Mouse (Mus musculus): Measurements from ENCODE around the gene Hrasls5.

The Hrasls5 gene

DNA sequence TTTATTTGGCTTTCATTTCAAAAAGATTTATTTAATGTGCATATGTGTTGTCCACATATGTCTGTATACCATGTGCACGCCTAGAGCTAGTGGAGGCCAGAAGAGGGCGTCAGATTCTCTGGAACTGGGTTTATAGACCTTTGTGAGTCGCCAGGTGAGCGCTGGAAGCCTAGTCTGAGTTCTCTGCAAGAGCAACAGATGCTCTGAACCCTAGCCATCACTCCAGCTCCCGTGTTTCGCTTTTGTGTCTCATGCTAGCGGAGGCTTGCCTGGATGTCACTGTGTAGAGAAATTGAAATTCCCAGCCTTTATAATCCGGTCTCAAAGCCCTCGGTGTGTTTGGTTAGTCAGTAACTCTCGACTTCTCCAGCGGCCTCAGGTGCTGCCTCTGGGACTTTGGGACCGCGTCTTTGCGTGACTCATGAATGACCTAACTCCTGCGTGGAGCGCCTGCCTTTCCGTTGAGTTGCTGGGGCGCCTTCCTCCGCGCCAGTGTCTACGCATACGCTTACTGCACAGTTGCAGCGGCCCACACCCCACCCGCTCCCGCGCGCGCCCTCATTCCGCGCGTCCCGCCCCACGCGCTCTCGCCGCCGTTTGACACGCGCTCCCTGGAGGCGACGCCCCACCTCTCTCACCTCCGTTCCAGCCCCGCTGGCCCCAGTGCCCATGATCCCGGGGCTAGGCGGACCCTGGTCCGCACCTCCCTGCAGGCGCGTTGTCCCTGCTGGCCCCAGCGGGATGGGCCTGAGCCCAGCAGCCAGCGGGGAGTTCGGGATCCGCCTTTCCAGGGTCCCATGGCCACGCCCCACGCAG is at the start of gene Hrasls5:
TSS of gene Hrasls5 (plus strand) at position 600 of the 816 bp plus-strand sequence.
- no peak for DNase-seq

GRCm38 (mm10) chr19:7562601-7563129 is 49.7 kb upstream of the Hrasls5 start:
- no peak for DNase-seq

- no peak for DNase-seq
Measured at GRCm38 (mm10) chr19:7563676-7564075, 48.7 kb upstream of the Hrasls5 start.

DNA sequence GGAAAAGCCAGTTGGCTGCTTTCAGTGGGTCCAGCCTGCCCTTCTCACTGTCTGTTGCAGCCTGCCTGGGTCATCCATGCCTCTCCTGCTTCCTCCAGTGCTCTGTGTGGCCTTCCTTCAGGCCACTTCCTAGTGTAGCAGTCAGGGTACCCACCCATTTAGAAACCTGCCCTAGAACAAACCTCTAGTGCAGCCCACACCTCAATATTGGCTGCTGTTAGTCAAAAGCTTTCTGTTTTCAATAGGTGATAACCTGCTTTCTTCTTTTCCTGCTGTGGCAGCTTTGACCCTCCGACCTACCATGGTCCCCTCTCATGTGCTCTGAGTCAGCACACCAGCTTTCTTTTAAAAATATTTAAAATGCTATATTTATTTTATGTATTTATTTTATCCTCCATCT is 47.9 kb upstream of the Hrasls5 start:
- no peak for DNase-seq

- no peak for DNase-seq
Measured at GRCm38 (mm10) chr19:7566826-7567225, 45.5 kb upstream of the Hrasls5 start.

DNA sequence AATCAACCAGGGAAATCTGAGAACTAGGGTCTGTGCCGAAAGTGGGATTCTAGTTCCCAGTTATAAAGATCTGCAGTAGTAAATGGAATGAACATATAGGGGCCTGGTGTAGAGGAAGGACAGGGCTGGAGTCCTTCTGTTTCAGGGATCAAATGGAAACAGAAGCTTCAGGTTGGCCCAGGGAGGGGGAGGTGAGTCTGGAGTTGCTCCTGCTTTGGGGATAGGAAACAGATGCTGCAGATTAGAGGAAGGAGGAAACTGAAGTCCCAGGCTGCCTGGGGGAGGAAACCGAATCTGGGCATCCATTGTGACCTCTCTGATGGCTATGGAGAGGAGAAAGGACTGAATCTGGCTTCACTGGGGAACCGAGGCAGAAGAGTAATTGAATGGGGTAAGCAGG is 44.0 kb upstream of the Hrasls5 start:
- DNase-seq: no peak

DNA sequence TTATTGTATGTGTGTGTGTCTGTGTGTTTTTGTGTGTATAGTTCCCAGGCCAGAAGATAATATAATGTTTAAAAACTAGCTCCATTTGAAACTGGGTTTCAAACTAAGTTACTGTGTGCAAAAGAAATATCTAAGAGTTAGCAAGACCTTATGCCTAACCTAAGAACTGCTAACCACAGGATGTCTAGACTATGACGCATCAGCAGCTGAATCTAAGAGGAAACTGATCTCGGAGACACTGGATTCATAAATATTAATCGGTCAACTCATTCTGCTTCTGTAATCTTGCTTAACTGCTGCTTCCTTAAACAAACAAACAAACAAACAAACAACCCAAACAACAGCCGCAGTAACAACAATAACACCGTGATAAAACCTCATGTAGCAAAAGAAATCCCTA is 42.7 kb upstream of the Hrasls5 start:
- no peak for DNase-seq

- no peak for DNase-seq
Measured at GRCm38 (mm10) chr19:7576180-7576579, 36.2 kb upstream of the Hrasls5 start.

GRCm38 (mm10) chr19:7577710-7578109 is 34.6 kb upstream of the Hrasls5 start:
- DNase-seq: no peak

DNA sequence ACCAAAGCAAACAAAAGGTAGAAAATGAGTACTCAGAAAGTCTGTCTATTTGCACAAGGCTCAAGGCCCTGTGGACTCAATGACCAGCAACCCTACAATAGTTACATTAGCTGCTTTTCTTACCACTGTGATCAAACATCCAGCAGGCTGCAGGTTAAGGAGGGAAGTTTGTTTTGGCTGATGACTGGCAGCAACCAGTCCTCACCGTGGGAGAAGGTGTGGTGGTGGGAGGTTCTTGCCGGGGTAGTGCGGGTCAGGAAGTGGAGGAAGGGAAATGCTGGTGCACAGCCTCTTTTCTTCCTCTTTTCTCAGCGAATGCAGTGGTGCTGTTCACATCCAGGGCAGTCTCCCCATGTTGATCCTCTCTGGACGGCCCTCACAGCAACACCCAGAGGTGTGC is 31.3 kb upstream of the Hrasls5 start:
- no peak for DNase-seq

GRCm38 (mm10) chr19:7583101-7583500 is 29.2 kb upstream of the Hrasls5 start:
- DNase-seq: no peak

GRCm38 (mm10) chr19:7583599-7583998 is 28.7 kb upstream of the Hrasls5 start:
- no peak for DNase-seq

GRCm38 (mm10) chr19:7585279-7585678 is 27.1 kb upstream of the Hrasls5 start:
- DNase-seq: no peak

DNA sequence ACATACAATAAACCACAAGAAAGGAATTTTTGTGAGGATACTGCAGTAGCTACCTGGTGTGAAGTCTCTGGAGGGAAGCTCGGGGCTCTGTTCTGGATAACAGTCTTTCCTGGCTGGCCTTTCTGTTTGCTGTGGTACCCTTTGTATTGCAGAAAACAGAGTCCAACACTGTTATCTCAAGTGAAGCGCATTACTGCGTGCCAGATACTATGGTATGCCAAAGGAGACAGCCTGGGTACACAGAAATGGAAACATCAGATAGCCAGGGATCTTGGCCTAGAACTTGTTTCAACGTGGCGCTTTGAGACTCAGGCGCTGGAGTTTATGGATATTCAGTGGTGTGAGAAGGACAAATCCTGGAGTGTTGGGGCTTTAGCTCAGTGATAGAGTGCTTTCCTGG is 26.6 kb upstream of the Hrasls5 start:
- DNase-seq: no peak

DNA sequence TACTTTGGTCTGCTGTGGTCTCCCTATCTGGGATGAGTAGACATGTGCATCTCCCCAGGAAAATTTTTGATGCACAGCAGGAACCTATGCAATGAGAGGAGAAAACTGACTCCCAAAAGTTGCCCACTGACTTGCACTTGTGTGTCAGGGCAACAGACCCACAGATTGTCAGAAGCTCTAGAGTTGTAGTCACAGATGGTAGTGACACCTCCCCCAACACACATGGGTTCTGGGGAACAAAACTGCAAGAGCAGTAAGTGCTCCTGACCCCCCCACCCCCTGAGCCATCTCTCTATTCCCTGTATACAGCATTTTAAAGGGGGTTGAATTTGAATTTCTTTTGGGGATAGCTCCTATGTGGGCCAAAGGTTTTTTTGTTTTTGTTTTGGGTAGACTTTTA is 21.5 kb upstream of the Hrasls5 start:
- DNase-seq: no peak

DNA sequence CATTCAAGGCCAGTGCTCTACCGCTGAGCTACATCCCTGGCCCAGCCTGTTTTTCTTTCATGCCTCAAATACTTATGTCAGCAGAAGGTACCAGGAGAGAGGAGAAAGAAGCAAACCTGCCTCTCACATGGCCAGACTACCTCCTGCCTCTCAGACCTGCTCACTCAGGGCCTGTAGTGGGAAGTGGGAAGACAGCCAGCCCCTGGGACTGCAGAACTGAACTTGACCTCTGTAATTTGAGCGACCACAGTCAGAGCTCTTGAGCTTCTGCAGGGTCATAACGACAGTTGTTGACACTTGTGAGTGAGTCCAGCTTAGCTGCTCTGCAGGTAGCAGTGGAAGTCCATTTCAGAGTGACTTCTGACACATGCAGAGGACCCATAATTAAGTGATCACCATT is 20.3 kb upstream of the Hrasls5 start:
- no peak for DNase-seq

GRCm38 (mm10) chr19:7595534-7595933 is 16.8 kb upstream of the Hrasls5 start:
- no peak for DNase-seq

- no peak for DNase-seq
Measured at GRCm38 (mm10) chr19:7598481-7598880, 13.9 kb upstream of the Hrasls5 start.

DNA sequence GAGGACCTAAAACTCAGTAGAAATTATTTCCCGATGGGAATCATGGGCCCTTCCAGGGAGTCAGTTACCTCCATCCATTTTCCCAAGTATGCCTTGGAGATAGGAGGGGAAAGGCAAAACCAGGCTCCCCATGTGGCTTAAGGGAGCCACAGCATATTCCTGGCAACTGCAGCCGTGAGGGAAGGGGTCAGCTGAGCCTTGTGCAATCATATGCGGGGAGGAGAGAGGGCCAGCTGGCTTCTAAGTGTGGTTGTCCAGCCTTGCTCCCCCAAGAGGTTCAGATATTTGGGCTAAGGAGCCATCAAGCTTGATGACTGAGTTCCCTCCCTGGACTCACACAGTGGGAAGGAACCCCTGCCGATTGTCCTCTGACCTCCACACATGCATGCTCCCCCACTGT is 10.8 kb upstream of the Hrasls5 start:
- DNase-seq: no peak

DNA sequence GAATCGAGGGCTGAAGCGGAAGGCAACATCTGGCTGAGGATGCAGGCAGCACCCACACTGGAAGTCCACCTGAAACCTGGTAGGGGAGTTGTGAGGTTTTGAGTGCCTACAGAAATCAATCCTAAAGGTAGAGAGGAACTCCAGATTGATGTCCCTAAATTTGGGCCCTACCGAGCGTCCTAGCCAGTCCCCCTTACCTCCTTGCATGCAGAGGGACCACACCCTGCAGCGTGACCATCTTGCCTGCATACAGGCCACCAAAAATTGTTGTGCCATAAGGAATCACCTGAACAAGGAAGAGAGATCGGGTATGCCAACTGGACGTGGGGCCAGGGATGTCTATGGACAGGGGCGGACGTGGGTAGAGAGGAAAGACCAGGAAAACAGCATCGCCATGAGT is 8.2 kb upstream of the Hrasls5 start:
- no peak for DNase-seq

GRCm38 (mm10) chr19:7605013-7605412 is 7.3 kb upstream of the Hrasls5 start:
- DNase-seq: no peak

GRCm38 (mm10) chr19:7605930-7606783 is 6.2 kb upstream of the Hrasls5 start:
- DNase-seq: no peak

- DNase-seq: no peak
Measured at GRCm38 (mm10) chr19:7606801-7607689, 5.3 kb upstream of the Hrasls5 start, which contains the start of gene Lgals12. Lgals12 (minus strand) TSS chr19:7607193.
